Mouse (Mus musculus): ENCODE measurements around the gene Zfp786. TPM values are rescaled to one million over a fixed set of nuclear protein-coding genes. Genes with fewer than 3 reads are reported as not detected.

Gene Zfp786
- polyA plus RNA-seq (2021; fragmentation: Nextera tagmentation), result 1.4 and 1.7 TPM in 2 replicates
- long read RNA-seq, experiment 1, transcript Zfp786-201 (4 exons, 3,191 nt), result major isoform, 34 of 37 reads
- long read RNA-seq, experiment 1, partial matches to known transcripts, result 1 of 37 reads
- long read RNA-seq, experiment 1, other reads (novel, unspliced or antisense), result 1 of 37 reads
- long read RNA-seq, experiment 2, partial matches to known transcripts, result 0 of 2 reads
- long read RNA-seq, experiment 2, other reads (novel, unspliced or antisense), result 0 of 2 reads

GRCm38 (mm10) chr6:47830104-47831078, at the start of gene Zfp786:
TSS of gene Zfp786 (minus strand) at chr6:47830867.

GRCm38 (mm10) chr6:47877058-47877457, 46.4 kb upstream of the Zfp786 start, which contains the start of gene Zfp282:
TSS of gene Zfp282 (plus strand) at chr6:47877204.

GRCm38 (mm10) chr6:47835482-47835983, 4.9 kb upstream of the Zfp786 start, which contains the start of gene Zfp398:
TSS of gene Zfp398 (plus strand) at chr6:47835661.

GRCm38 (mm10) chr6:47813257-47813878, 17.3 kb downstream of the Zfp786 start, which contains the start of gene Pdia4:
TSS of gene Pdia4 (minus strand) at chr6:47813430.

Other genes with a start within 250 kb of the Zfp786 start
- gene Ezh2, start 235.5 kb downstream of the Zfp786 start, polyA plus RNA-seq (2021; fragmentation: Nextera tagmentation), result 5.5 and 8.5 TPM in 2 replicates
- 42.1 and 45.0 TPM in 2 replicates for gene Pdia4, start 17.4 kb downstream of the Zfp786 start, polyA plus RNA-seq (2021; fragmentation: Nextera tagmentation)
- gene Zfp398, start 4.8 kb upstream of the Zfp786 start, polyA plus RNA-seq (2021; fragmentation: Nextera tagmentation), result 4.4 and 6.3 TPM in 2 replicates
- gene Zfp282, start 46.3 kb upstream of the Zfp786 start, polyA plus RNA-seq (2021; fragmentation: Nextera tagmentation), result 1.3 and 2.9 TPM in 2 replicates
- 6.5 and 8.0 TPM in 2 replicates for gene Zfp212, start 89.6 kb upstream of the Zfp786 start, polyA plus RNA-seq (2021; fragmentation: Nextera tagmentation)
- 9.5 and 11.7 TPM in 2 replicates for gene Zfp956, start 122.5 kb upstream of the Zfp786 start, polyA plus RNA-seq (2021; fragmentation: Nextera tagmentation)
- 10.9 and 14.7 TPM in 2 replicates for gene Zfp777, start 218.0 kb upstream of the Zfp786 start, polyA plus RNA-seq (2021; fragmentation: Nextera tagmentation)